Mouse (Mus musculus): ENCODE results near the gene Ppp4r1.

DNA sequence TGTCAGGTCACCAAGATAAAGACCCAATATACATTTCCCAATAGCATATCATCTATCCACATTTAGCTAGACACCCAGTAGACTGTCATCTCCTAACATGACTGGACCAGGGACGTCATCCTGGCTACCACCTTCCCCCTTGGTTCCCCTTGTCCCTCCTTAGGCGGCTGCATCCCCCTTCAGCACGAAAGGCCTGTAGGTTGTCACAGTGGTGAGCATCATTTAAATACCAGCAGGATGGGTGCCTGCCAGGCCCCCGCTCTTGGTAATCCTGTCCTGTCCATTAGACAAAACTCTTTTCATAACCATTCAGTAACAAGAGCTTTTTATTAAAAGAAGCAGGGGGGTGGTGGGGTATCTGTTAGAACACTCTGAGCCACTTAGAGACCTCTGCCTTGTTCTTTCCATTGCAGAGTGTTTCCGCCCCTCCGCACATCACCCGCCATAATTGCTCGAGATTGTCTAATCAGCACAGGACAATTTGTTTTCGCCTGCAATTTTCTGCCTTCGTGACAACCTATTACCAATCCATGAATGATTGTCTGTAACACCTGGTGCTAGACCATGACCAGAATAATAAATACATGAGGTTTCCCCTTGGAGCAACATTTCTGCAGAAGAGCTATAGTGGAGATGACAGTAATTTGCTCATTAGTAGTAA is 40.0 kb upstream of the Ppp4r1 start:
- TF ChIP-seq CTCF (IDR thresholded peaks at IDR 0.05; ENCODE audit: low read depth) (no peak), EP300 (IDR thresholded peaks at IDR 0.05; ENCODE audit: low read depth) (no peak)

Data from heart, postnatal 0 days (tissue).